Mouse (Mus musculus): Measurements from ENCODE around the gene Map3k1.

Gene Map3k1

GRCm38 (mm10) chr13:111808637-111809465 is at the start of gene Map3k1:
Gene Map3k1, minus strand, starts transcription at chr13:111808993.
- DNase-seq (ENCODE audit: low spot score in 2 of 2), result peak; percentile 50 to 54

GRCm38 (mm10) chr13:111856786-111857455 is 48.1 kb upstream of the Map3k1 start:
- DNase-seq (ENCODE audit: low spot score in 2 of 2), result no peak

GRCm38 (mm10) chr13:111856232-111856631 is 47.4 kb upstream of the Map3k1 start:
- no peak for DNase-seq (ENCODE audit: low spot score in 2 of 2)

GRCm38 (mm10) chr13:111852451-111853224 is 43.8 kb upstream of the Map3k1 start:
- DNase-seq (ENCODE audit: low spot score in 2 of 2), result no peak

- no peak for DNase-seq (ENCODE audit: low spot score in 2 of 2)
Observed at GRCm38 (mm10) chr13:111850046-111850837, 41.4 kb upstream of the Map3k1 start.

GRCm38 (mm10) chr13:111845471-111845870 is 36.7 kb upstream of the Map3k1 start:
- no peak for DNase-seq (ENCODE audit: low spot score in 2 of 2)

GRCm38 (mm10) chr13:111844313-111844712 is 35.5 kb upstream of the Map3k1 start:
- no peak for DNase-seq (ENCODE audit: low spot score in 2 of 2)

- DNase-seq (ENCODE audit: low spot score in 2 of 2), result no peak
Observed at GRCm38 (mm10) chr13:111835787-111836186, 27.0 kb upstream of the Map3k1 start.

- no peak for DNase-seq (ENCODE audit: low spot score in 2 of 2)
Observed at GRCm38 (mm10) chr13:111834613-111835012, 25.8 kb upstream of the Map3k1 start.

GRCm38 (mm10) chr13:111829473-111829872 is 20.7 kb upstream of the Map3k1 start:
- DNase-seq (ENCODE audit: low spot score in 2 of 2), result no peak

- no peak for DNase-seq (ENCODE audit: low spot score in 2 of 2)
Observed at GRCm38 (mm10) chr13:111827481-111827880, 18.7 kb upstream of the Map3k1 start.

- no peak for DNase-seq (ENCODE audit: low spot score in 2 of 2)
Observed at GRCm38 (mm10) chr13:111824178-111824577, 15.4 kb upstream of the Map3k1 start.

GRCm38 (mm10) chr13:111821727-111822375 is 13.1 kb upstream of the Map3k1 start:
- no peak for DNase-seq (ENCODE audit: low spot score in 2 of 2)

GRCm38 (mm10) chr13:111819618-111820385 is 11.0 kb upstream of the Map3k1 start:
- DNase-seq (ENCODE audit: low spot score in 2 of 2), result no peak

- no peak for DNase-seq (ENCODE audit: low spot score in 2 of 2)
Observed at GRCm38 (mm10) chr13:111819106-111819505, 10.3 kb upstream of the Map3k1 start.

GRCm38 (mm10) chr13:111818216-111818903 is 9.6 kb upstream of the Map3k1 start:
- no peak for DNase-seq (ENCODE audit: low spot score in 2 of 2)

GRCm38 (mm10) chr13:111817773-111818172 is 9.0 kb upstream of the Map3k1 start:
- no peak for DNase-seq (ENCODE audit: low spot score in 2 of 2)

GRCm38 (mm10) chr13:111816431-111816830 is 7.6 kb upstream of the Map3k1 start:
- DNase-seq (ENCODE audit: low spot score in 2 of 2), result no peak

GRCm38 (mm10) chr13:111815486-111815885 is 6.7 kb upstream of the Map3k1 start:
- DNase-seq (ENCODE audit: low spot score in 2 of 2), result no peak

- DNase-seq (ENCODE audit: low spot score in 2 of 2), result no peak
Observed at GRCm38 (mm10) chr13:111815017-111815416, 6.2 kb upstream of the Map3k1 start.

All from frontal cortex, postnatal 14 days (tissue).